Mouse (Mus musculus) midbrain, embryonic 11.5 days (tissue): Measurements from ENCODE around the gene Lsamp. TPM values are rescaled to one million over a fixed set of nuclear protein-coding genes. Genes with fewer than 3 reads are reported as not detected.

Experiments used
- ATAC-seq: fragments of 200-750 bp; cut with Nextera tagmentation; 2 replicates; pipeline ENCODE4 v1.8.0; 2017; ENCODE audit warnings: moderate TSS enrichment, moderate library complexity; ENCODE audit not compliant: low FRiP score
- DNase-seq: peaks from one replicate; pipeline ENCODE4 v3.0.0; 2015; ENCODE audit warnings: low spot score; ENCODE audit errors: missing footprints
- H3K27ac ChIP-seq: fragments of 300-500 bp; sonication (generic); 2 replicates; pipeline ENCODE4 v1.5.1; 2014; ENCODE audit warnings: low read depth, low read length
- H3K27me3 ChIP-seq: fragments of 300-500 bp; sonication (generic); 2 replicates; pipeline ENCODE4 v1.6.1; 2014; ENCODE audit warnings: mild to moderate bottlenecking, low read length, moderate library complexity, mixed read lengths; ENCODE audit not compliant: control insufficient read depth, insufficient read depth
- H3K36me3 ChIP-seq: fragments of 300-500 bp; sonication (generic); 2 replicates; pipeline ENCODE4 v1.6.1; 2014; ENCODE audit warnings: mild to moderate bottlenecking, low read length, moderate library complexity, mixed read lengths; ENCODE audit not compliant: control insufficient read depth, insufficient read depth
- H3K4me1 ChIP-seq: fragments of 300-500 bp; sonication (generic); 2 replicates; pipeline ENCODE4 v1.6.1; 2014; ENCODE audit warnings: low read length; ENCODE audit not compliant: control insufficient read depth, insufficient read depth
- H3K4me2 ChIP-seq: fragments of 300-500 bp; sonication (generic); 2 replicates; pipeline ENCODE4 v1.6.1; 2014; ENCODE audit warnings: mild to moderate bottlenecking, moderate library complexity
- H3K4me3 ChIP-seq: fragments of 300-500 bp; sonication (generic); 2 replicates; pipeline ENCODE4 v1.5.1; 2014; ENCODE audit warnings: low read depth, low read length
- H3K9ac ChIP-seq: fragments of 300-500 bp; sonication (generic); 2 replicates; pipeline ENCODE4 v1.6.1; 2014; ENCODE audit warnings: low read length
- H3K9me3 ChIP-seq: fragments of 300-500 bp; sonication (generic); 2 replicates; pipeline ENCODE4 v1.6.1; 2016; ENCODE audit warnings: low read length; ENCODE audit not compliant: control insufficient read depth
- WGBS: fragments of 180-500 bp; shearing (Covaris S2); extraction: QIAGEN DNeasy Blood & Tissue Kit; methylation state at CpG from one replicate; pipeline ENCODE4 v1.1.7; 2014; 5-methylcytosine and 5-hydroxymethylcytosine counted together
- polyA plus RNA-seq: library from polyadenylated mRNA; unstranded; fragments of >200 nt; fragmentation: Nextera tagmentation; extraction: Ambion mirVana; gene quantifications from 2 replicates; pipeline ENCODE4 v1.2.1, GENCODE M21; 2014

Lsamp gene
- polyA plus RNA-seq, 1 experiment from 2014 or later, result 13.0 TPM

GRCm38 (mm10) chr16:41888546-41889165 is 1904.5 kb downstream of the Lsamp start:
- H3K36me3 ChIP-seq, result no peaks in the 10 kb centered on the region
- no peak overlapping the region for H3K4me2 ChIP-seq
- ATAC-seq (no peak; the same call in 1 of the 2 replicates), DNase-seq (no peak)
- no peak overlapping the region for H3K4me3 ChIP-seq
- no peak overlapping the region for H3K9ac ChIP-seq
- H3K27me3 ChIP-seq, result no peaks in the 10 kb centered on the region
- no peaks in the 10 kb centered on the region for H3K4me1 ChIP-seq
- 71% methylated on average over 16 of the region's 16 CpGs for WGBS
- no peak overlapping the region for H3K27ac ChIP-seq
- no peaks in the 10 kb centered on the region for H3K9me3 ChIP-seq

- WGBS, result 73% methylated on average over 2 of the region's 2 CpGs
- no peak overlapping the region for H3K27ac ChIP-seq
- H3K4me3 ChIP-seq, result no peak overlapping the region
- H3K36me3 ChIP-seq, result no peaks in the 10 kb centered on the region
- no peak overlapping the region for H3K4me2 ChIP-seq
- H3K4me1 ChIP-seq, result no peaks in the 10 kb centered on the region
- no peaks in the 10 kb centered on the region for H3K9me3 ChIP-seq
- ATAC-seq (no peak), DNase-seq (no peak)
- no peaks in the 10 kb centered on the region for H3K27me3 ChIP-seq
- no peak overlapping the region for H3K9ac ChIP-seq
These were observed 1916.6 kb downstream of the Lsamp start for GRCm38 (mm10) chr16:41900783-41901182.

- 78% methylated on average over 3 of the region's 3 CpGs for WGBS
- no peak for ATAC-seq
These were observed 1919.5 kb downstream of the Lsamp start for GRCm38 (mm10) chr16:41903654-41904053.

DNA sequence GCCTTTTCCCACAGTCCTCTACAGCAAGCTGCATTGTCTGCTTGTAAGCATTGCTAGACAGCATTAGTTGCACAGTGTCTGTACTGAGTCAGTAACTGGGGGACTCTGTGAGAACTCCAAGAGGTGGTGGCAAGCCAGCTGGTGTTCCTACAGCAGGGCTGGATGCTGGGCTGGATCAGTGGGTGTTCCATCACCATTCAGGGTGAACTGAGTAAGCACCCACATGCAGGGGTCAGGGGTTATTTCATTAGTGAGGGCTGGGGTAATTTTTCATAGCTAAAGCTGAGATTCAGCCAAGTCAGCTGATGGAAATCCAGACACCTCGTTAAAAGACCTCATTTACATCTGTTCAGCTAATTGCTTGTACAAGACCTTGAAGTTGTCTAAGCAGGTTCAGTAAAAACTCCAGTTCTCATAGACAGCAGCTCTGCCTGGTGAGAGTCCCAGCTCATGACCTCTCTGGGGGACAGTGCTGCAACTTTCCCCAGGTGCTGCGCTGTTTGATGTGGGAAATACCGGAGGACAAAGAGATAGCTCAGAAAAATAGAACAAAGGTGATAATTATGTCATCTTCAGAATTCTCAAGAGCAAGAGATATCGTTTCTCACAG is 1928.5 kb downstream of the Lsamp start:
- no peaks in the 10 kb centered on the region for H3K36me3 ChIP-seq
- H3K9me3 ChIP-seq, result no peaks in the 10 kb centered on the region
- WGBS, result 92% methylated on average over 4 of the region's 4 CpGs
- DNase-seq (no peak), ATAC-seq (0 out of 2 replicates have a peak, but pooled peaks have one; percentile 35)
- no peak overlapping the region for H3K9ac ChIP-seq
- no peaks in the 10 kb centered on the region for H3K27me3 ChIP-seq
- no peak overlapping the region for H3K4me3 ChIP-seq
- no peak overlapping the region for H3K27ac ChIP-seq
- H3K4me2 ChIP-seq, result no peak overlapping the region
- H3K4me1 ChIP-seq, result no peaks in the 10 kb centered on the region

More at GRCm38 (mm10) chr16:41903654-41904053, 1919.5 kb downstream of the Lsamp start:
- H3K9me3 ChIP-seq, result no peaks in the 10 kb centered on the region
- DNase-seq, result no peak
- H3K9ac ChIP-seq, result no peak overlapping the region
- no peaks in the 10 kb centered on the region for H3K27me3 ChIP-seq
- no peak overlapping the region for H3K27ac ChIP-seq
- H3K36me3 ChIP-seq, result no peaks in the 10 kb centered on the region
- no peak overlapping the region for H3K4me3 ChIP-seq
- no peak overlapping the region for H3K4me2 ChIP-seq
- H3K4me1 ChIP-seq, result no peaks in the 10 kb centered on the region

GRCm38 (mm10) chr16:41913346-41913745 is 1929.2 kb downstream of the Lsamp start:
- Histone ChIP-seq H3K9ac (no peak overlapping the region), H3K9me3 (no peaks in the 10 kb centered on the region), H3K4me2 (no peak overlapping the region), H3K36me3 (no peaks in the 10 kb centered on the region), H3K4me1 (no peaks in the 10 kb centered on the region), H3K27ac (no peak overlapping the region), H3K4me3 (no peak overlapping the region), H3K27me3 (no peaks in the 10 kb centered on the region)
- ATAC-seq, result no peak
- 91% methylated on average over 4 of the region's 4 CpGs for WGBS
- DNase-seq, result no peak

DNA sequence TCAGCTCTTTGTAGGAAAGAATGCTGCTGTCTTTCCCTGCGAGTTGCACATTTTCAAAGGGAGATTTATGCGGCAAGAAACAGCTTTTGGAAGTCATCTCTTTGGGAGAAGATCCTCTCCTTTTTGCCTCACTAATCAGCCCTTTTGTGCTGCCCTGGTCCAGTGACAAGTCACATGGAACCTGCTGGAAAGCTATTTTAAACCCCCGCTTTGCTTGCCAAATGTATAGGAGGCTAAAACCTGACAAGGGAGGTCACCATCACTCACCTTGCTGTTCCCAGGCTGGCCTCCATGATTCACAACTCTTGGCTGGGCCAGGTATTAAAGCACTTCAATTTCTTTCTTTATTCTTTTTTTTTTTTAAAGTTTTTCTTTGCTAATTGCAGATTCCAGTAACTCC is 1932.2 kb downstream of the Lsamp start:
- Histone ChIP-seq H3K27me3 (no peaks in the 10 kb centered on the region), H3K4me2 (no peak overlapping the region), H3K4me1 (no peaks in the 10 kb centered on the region), H3K36me3 (no peaks in the 10 kb centered on the region), H3K9me3 (no peaks in the 10 kb centered on the region), H3K27ac (no peak overlapping the region), H3K9ac (no peak overlapping the region), H3K4me3 (no peak overlapping the region)
- WGBS, result 63% methylated on average over 3 of the region's 3 CpGs
- ATAC-seq, result no peak
- no peak for DNase-seq

GRCm38 (mm10) chr16:41917057-41917821 is 1933.1 kb downstream of the Lsamp start:
- WGBS, result 77% methylated on average over 6 of the region's 6 CpGs
- H3K36me3 ChIP-seq, result no peaks in the 10 kb centered on the region
- H3K9me3 ChIP-seq, result no peaks in the 10 kb centered on the region
- no peak for ATAC-seq
- H3K4me3 ChIP-seq, result no peak overlapping the region
- DNase-seq, result no peak
- H3K4me1 ChIP-seq, result no peaks in the 10 kb centered on the region
- no peak overlapping the region for H3K4me2 ChIP-seq
- H3K27me3 ChIP-seq, result no peaks in the 10 kb centered on the region
- no peak overlapping the region for H3K9ac ChIP-seq
- no peak overlapping the region for H3K27ac ChIP-seq

DNA sequence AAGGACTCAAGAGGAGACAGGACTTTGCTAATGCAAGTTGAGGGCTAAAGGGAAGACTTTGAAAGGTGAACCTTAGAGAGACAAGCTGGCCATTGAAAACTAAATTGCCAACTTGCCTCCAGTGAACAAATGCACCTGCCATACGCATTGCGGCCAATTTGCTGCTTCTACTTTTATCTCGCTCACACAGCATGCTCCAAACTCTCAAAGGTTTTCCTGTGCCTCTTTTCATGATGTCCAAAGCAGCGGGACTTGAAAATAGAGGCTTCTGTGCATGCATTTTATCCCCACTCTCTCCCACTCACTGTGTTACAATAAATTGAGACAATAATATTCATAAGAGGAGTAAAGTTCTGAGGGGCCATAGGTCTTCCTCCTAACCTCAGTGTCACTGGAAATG is 1945.4 kb downstream of the Lsamp start:
- ATAC-seq (no peak), DNase-seq (no peak)
- Histone ChIP-seq H3K27ac (no peak overlapping the region), H3K27me3 (no peaks in the 10 kb centered on the region), H3K9ac (no peak overlapping the region), H3K4me1 (no peaks in the 10 kb centered on the region), H3K36me3 (no peaks in the 10 kb centered on the region), H3K9me3 (no peaks in the 10 kb centered on the region), H3K4me3 (no peak overlapping the region), H3K4me2 (no peak overlapping the region)
- 93% methylated on average over 4 of the region's 4 CpGs for WGBS

DNA sequence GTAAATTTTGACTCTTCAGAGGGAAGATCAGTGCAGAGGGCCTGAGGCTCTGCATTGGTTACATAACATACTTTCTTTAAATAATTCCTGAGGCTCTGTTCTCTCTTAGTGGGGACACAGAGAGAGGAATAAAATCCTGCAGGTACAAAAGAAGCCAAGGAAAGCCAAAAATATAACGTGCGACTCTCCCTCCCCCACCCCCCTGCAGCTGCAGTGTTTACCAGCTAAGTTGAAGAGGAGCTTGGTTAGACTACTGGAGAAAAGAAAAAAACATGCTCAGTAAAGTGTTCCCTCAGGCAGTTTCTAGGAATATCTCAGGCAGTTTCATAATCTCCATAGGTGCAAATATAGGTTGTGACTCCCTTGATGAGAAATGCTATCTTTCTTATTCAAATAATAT is 1951.5 kb downstream of the Lsamp start:
- no peaks in the 10 kb centered on the region for H3K4me1 ChIP-seq
- no peak overlapping the region for H3K9ac ChIP-seq
- H3K4me2 ChIP-seq, result no peak overlapping the region
- H3K36me3 ChIP-seq, result no peaks in the 10 kb centered on the region
- H3K4me3 ChIP-seq, result no peak overlapping the region
- DNase-seq (no peak), ATAC-seq (no peak)
- no peaks in the 10 kb centered on the region for H3K27me3 ChIP-seq
- H3K9me3 ChIP-seq, result no peaks in the 10 kb centered on the region
- no peak overlapping the region for H3K27ac ChIP-seq
- WGBS, result 78% methylated on average over 2 of the region's 2 CpGs
